Mouse (Mus musculus): ENCODE results near the gene Tmco3. TPM values are rescaled to one million over a fixed set of nuclear protein-coding genes. Genes with fewer than 3 reads are reported as not detected.
A peak's percentile ranks its signal among the peaks of the same experiment; 100 is the strongest.

The Tmco3 gene
- total and polyA plus RNA-seq, 3 experiments, result 11.8 to 20.3 TPM; not detected in 1

DNA sequence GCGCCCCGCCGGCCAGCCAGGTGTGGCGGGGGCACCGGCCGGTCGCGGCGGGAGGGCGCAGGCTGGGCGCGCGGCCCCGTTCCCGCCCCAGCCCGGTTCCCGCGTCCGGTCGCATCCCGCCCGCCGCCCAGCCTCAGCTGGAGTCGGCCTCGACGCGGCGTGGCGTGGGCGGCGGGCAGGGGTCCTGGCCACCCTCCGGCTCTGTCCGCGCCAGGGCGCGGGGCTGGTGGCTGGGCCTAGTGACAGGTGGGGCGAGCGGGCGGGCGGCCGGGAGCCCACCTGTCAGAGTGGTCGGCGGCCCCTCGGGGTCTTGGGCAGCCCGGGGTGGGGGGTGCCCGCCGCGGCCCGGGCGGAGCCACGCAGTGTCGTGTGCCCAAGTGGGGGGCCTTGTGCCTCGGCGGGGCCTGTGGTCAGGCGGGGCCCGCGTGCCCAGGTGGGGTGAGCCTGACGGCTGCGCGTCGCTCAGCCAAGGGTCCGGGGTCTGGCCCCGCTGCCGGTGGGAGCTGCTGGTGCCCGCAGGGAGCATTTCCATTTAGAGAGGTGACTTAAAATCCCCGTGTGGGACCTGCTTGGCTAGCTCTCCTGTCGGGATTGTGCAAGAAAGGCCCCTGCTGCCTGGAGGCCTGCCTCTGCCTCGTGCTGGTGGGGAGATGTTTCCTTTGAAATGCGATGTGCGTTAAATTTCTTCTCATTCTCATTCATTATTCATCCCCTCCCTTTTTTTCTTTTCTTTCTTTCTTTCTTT, 51.1 kb downstream of the Tmco3 start:
- Histone ChIP-seq H3K27me3 (ENCODE audit: control insufficient read depth in 1 of 2, insufficient read depth in 2 of 2, low read length in 2 of 2) (no peaks in the 10 kb centered on the region), H3K79me2 (ENCODE audit: control insufficient read depth, insufficient read depth, low read length, poor library complexity) (peaks cover 52% of the 10 kb centered on the region), H3K36me3 (ENCODE audit: control insufficient read depth in 1 of 2, insufficient read depth in 2 of 2, low read length in 2 of 2) (peaks cover 13 to 45% of the 10 kb centered on the region in 2 experiments), H3K4me3 (ENCODE audit: control insufficient read depth in 1 of 2, insufficient read depth in 1 of 2, low read depth in 2 of 2, low read length in 2 of 2) (peak overlapping the region; percentile 80 to 93), H3K9me3 (replicated peaks; ENCODE audit: insufficient read depth, low read length) (no peaks in the 10 kb centered on the region), H3K27ac (ENCODE audit: control insufficient read depth, low read depth, low read length) (peak overlapping the region; percentile 76), H3K4me1 (ENCODE audit: control insufficient read depth in 1 of 2, insufficient read depth in 2 of 2, low read length in 2 of 2) (peaks cover 6 to 48% of the 10 kb centered on the region in 2 experiments), H3K9ac (ENCODE audit: control insufficient read depth, low read depth, low read length, poor library complexity, severe bottlenecking) (peak overlapping the region; percentile 96)
- peak; percentile 49; the same call in 1 of the 2 replicates for TF ChIP-seq MXI1 (IDR thresholded peaks at IDR 0.05; ENCODE audit: low read depth, low read length)
- peak; percentile 63 for TF ChIP-seq SIN3A (IDR thresholded peaks at IDR 0.05; ENCODE audit: low read length)
- TF ChIP-seq USF1 (IDR thresholded peaks at IDR 0.05; ENCODE audit: low read depth, low read length), result no peak
- TF ChIP-seq MAX (IDR thresholded peaks at IDR 0.05; ENCODE audit: low read length), result peak; percentile 48; the same call in 1 of the 2 replicates
- peak; percentile 48; the same call in 1 of the 2 replicates for TF ChIP-seq CHD1 (IDR thresholded peaks at IDR 0.05; ENCODE audit: low read depth, low read length)
- peak; percentile 64; the same call in 1 of the 2 replicates for TF ChIP-seq MYC (IDR thresholded peaks at IDR 0.05; ENCODE audit: low read depth, low read length)
- no peak for TF ChIP-seq MEF2A (IDR thresholded peaks at IDR 0.05; ENCODE audit: extremely low read depth, insufficient replicate concordance, low read depth, low read length, poor library complexity, severe bottlenecking)
- TF ChIP-seq UBTF (IDR thresholded peaks at IDR 0.05; ENCODE audit: borderline replicate concordance, insufficient read depth, low read depth, low read length), result no peak
- no peak for TF ChIP-seq MAFK (IDR thresholded peaks at IDR 0.05; ENCODE audit: borderline replicate concordance, low read depth, low read length)
- no peak for TF ChIP-seq MYB (IDR thresholded peaks at IDR 0.05; ENCODE audit: low read depth, low read length)
- TF ChIP-seq ZKSCAN1 (IDR thresholded peaks at IDR 0.05; ENCODE audit: low read depth, low read length), result no peak
- peak; percentile 62 for DNase-seq (ENCODE audit: low read depth, low spot score)

GRCm38 (mm10) chr8:13339646-13339990, 51.6 kb downstream of the Tmco3 start:
- peak; percentile 54 for DNase-seq (ENCODE audit: low read depth, low spot score)
- Histone ChIP-seq H3K4me1 (ENCODE audit: control insufficient read depth in 1 of 2, insufficient read depth in 2 of 2, low read length in 2 of 2) (peaks cover 6 to 48% of the 10 kb centered on the region in 2 experiments), H3K27me3 (ENCODE audit: control insufficient read depth in 1 of 2, insufficient read depth in 2 of 2, low read length in 2 of 2) (no peaks in the 10 kb centered on the region), H3K79me2 (ENCODE audit: control insufficient read depth, insufficient read depth, low read length, poor library complexity) (peaks cover 58% of the 10 kb centered on the region), H3K9ac (ENCODE audit: control insufficient read depth, low read depth, low read length, poor library complexity, severe bottlenecking) (peak overlapping the region; percentile 96), H3K27ac (ENCODE audit: control insufficient read depth, low read depth, low read length) (peak overlapping the region; percentile 76), H3K9me3 (replicated peaks; ENCODE audit: insufficient read depth, low read length) (no peaks in the 10 kb centered on the region), H3K36me3 (ENCODE audit: control insufficient read depth in 1 of 2, insufficient read depth in 2 of 2, low read length in 2 of 2) (peaks cover 17 to 48% of the 10 kb centered on the region in 2 experiments), H3K4me3 (ENCODE audit: control insufficient read depth in 1 of 2, insufficient read depth in 1 of 2, low read depth in 2 of 2, low read length in 2 of 2) (peak overlapping the region; percentile 80 to 93)
- TF ChIP-seq E2F4 (IDR thresholded peaks at IDR 0.05; ENCODE audit: borderline replicate concordance, low read depth, low read length) (no peak), CHD1 (IDR thresholded peaks at IDR 0.05; ENCODE audit: low read depth, low read length) (peak; percentile 14; the same call in 1 of the 2 replicates), KAT2A (conservative IDR thresholded peaks at IDR 0.05; ENCODE audit: low read depth, low read length) (no peak), MAZ (IDR thresholded peaks at IDR 0.05; ENCODE audit: low read depth, low read length) (no peak), GATA1 (IDR thresholded peaks at IDR 0.05; ENCODE audit: low read depth, low read length) (no peak), ZC3H11A (IDR thresholded peaks at IDR 0.05; ENCODE audit: low read depth, low read length) (no peak), MEF2A (IDR thresholded peaks at IDR 0.05; ENCODE audit: extremely low read depth, insufficient replicate concordance, low read depth, low read length, poor library complexity, severe bottlenecking) (no peak), SIN3A (IDR thresholded peaks at IDR 0.05; ENCODE audit: low read length) (peak; percentile 3), TCF12 (IDR thresholded peaks at IDR 0.05; ENCODE audit: low read depth, low read length) (no peak), NELFE (IDR thresholded peaks at IDR 0.05; ENCODE audit: low read depth, low read length) (no peak), HCFC1 (IDR thresholded peaks at IDR 0.05; ENCODE audit: low read depth, low read length) (no peak), MYC (IDR thresholded peaks at IDR 0.05; ENCODE audit: low read depth, low read length) (0 out of 2 replicates have a peak, but pooled peaks have one; percentile 0), TAL1 (IDR thresholded peaks at IDR 0.05; ENCODE audit: low read length) (no peak), NRF1 (IDR thresholded peaks at IDR 0.05; ENCODE audit: insufficient read depth, low read depth, low read length, poor library complexity, severe bottlenecking) (no peak), JUND (IDR thresholded peaks at IDR 0.05; ENCODE audit: low read depth, low read length) (no peak), ZNF384 (IDR thresholded peaks at IDR 0.05; ENCODE audit: low read depth, low read length) (0 out of 2 replicates have a peak, but pooled peaks have one; percentile 15), BHLHE40 (IDR thresholded peaks at IDR 0.05; ENCODE audit: borderline replicate concordance, low read depth, low read length) (no peak), ETS1 (IDR thresholded peaks at IDR 0.05; ENCODE audit: low read depth, low read length) (no peak), ELF1 (IDR thresholded peaks at IDR 0.05; ENCODE audit: low read depth, low read length) (no peak), GABPA (IDR thresholded peaks at IDR 0.05; ENCODE audit: low read depth, low read length) (no peak), MAFK (IDR thresholded peaks at IDR 0.05; ENCODE audit: borderline replicate concordance, low read depth, low read length) (no peak), RAD21 (IDR thresholded peaks at IDR 0.05; ENCODE audit: low read depth, low read length) (no peak), POLR2AphosphoS2 (IDR thresholded peaks at IDR 0.05; ENCODE audit: low read length) (no peak)
